Mouse (Mus musculus): Measurements from ENCODE around the gene Mybpc2. TPM values are rescaled to one million over a fixed set of nuclear protein-coding genes. Genes with fewer than 3 reads are reported as not detected.
A peak's percentile ranks its signal among the peaks of the same experiment; 100 is the strongest.

Mybpc2 gene
- total and polyA plus RNA-seq, 3 experiments: 2.0 to 8.3 (median 5.0) TPM

- peaks cover 10% of the 10 kb centered on the region for H3K9me3 ChIP-seq (replicated peaks; ENCODE audit: low read length)
- H3K27ac ChIP-seq (ENCODE audit: insufficient read depth, low read depth): no peak overlapping the region
- H3K4me3 ChIP-seq (replicated peaks in 1 of 3; ENCODE audit: low read depth in 2 of 3, low read length in 2 of 3, poor library complexity in 1 of 3): no peak overlapping the region
- H3K4me1 ChIP-seq (ENCODE audit: control insufficient read depth in 1 of 2, insufficient read depth in 2 of 2): peaks cover 4 to 8% of the 10 kb centered on the region in 2 experiments; a peak in 3 of 4 replicates
- no peak overlapping the region for H3K4me2 ChIP-seq (ENCODE audit: insufficient read depth, low read depth, poor library complexity, severe bottlenecking)
- DNase-seq (ENCODE audit: extremely low read depth): peak; percentile 81
- H3K36me3 ChIP-seq (replicated peaks in 1 of 2; ENCODE audit: control insufficient read depth in 1 of 2, insufficient read depth in 1 of 2, low read length in 1 of 2): peaks cover 34 to 62% of the 10 kb centered on the region in 2 experiments
- TF ChIP-seq TBP (conservative IDR thresholded peaks at IDR 0.05; ENCODE audit: low read depth, low read length): no peak
- 0 out of 2 replicates have a peak, but pooled peaks have one; percentile 31 for TF ChIP-seq SIN3A (IDR thresholded peaks at IDR 0.05; ENCODE audit: low read length)
- no peak for TF ChIP-seq E2F4 (IDR thresholded peaks at IDR 0.05; ENCODE audit: insufficient replicate concordance, low read depth, low read length)
- no peak for TF ChIP-seq ELF1 (IDR thresholded peaks at IDR 0.05; ENCODE audit: low read depth, low read length)
- TF ChIP-seq HCFC1 (IDR thresholded peaks at IDR 0.05; ENCODE audit: low read depth, low read length): 0 out of 2 replicates have a peak, but pooled peaks have one; percentile 12
- no peak for TF ChIP-seq MXI1 (IDR thresholded peaks at IDR 0.05; ENCODE audit: low read depth, low read length)
- TF ChIP-seq SMC3 (IDR thresholded peaks at IDR 0.05; ENCODE audit: low read depth, low read length): peak; percentile 89
- TF ChIP-seq JUND (conservative IDR thresholded peaks at IDR 0.05; ENCODE audit: low read depth, low read length): peak; percentile 43; the same call in 1 of the 2 replicates
- peak; percentile 46 for TF ChIP-seq RAD21 (IDR thresholded peaks at IDR 0.05; ENCODE audit: low read depth, low read length)
- 0 out of 2 replicates have a peak, but pooled peaks have one; percentile 34 for TF ChIP-seq MAZ (IDR thresholded peaks at IDR 0.05; ENCODE audit: low read depth, low read length)
- TF ChIP-seq CTCF (conservative IDR thresholded peaks at IDR 0.05 in 1 of 2, IDR thresholded peaks at IDR 0.05 in 1 of 2; ENCODE audit: low read depth in 2 of 2, low read length in 2 of 2): peak; percentile 60 to 80; a peak in 3 of 4 replicates
- peak; percentile 29; the same call in 1 of the 2 replicates for TF ChIP-seq NELFE (IDR thresholded peaks at IDR 0.05; ENCODE audit: low read depth, low read length)
- no peak overlapping the region for H3K9ac ChIP-seq (ENCODE audit: insufficient read depth, low read depth)
- H3K27me3 ChIP-seq (replicated peaks): no peaks in the 10 kb centered on the region
- dilution Hi-C loops (cut with MboI; ENCODE audit: extremely low pct_ligation_motif_present, extremely low pct_unique_long_range_greater_than_20kb, low sequenced_read_pairs): no loop called here
- in situ Hi-C loops (cut with MboI; ENCODE audit: low pct_ligation_motif_present, low pct_unique_long_range_greater_than_20kb, low sequenced_read_pairs): no loop called here
- H3K79me2 ChIP-seq (replicated peaks; ENCODE audit: control insufficient read depth, extremely low read depth, insufficient read depth, poor library complexity, severe bottlenecking): no peaks in the 10 kb centered on the region
These were observed 22.8 kb downstream of the Mybpc2 start for GRCm38 (mm10) chr7:44501563-44502115.

- in situ Hi-C loops (cut with MboI; ENCODE audit: low pct_ligation_motif_present, low pct_unique_long_range_greater_than_20kb, low sequenced_read_pairs) (no loop called here), dilution Hi-C loops (cut with MboI; ENCODE audit: extremely low pct_ligation_motif_present, extremely low pct_unique_long_range_greater_than_20kb, low sequenced_read_pairs) (no loop called here)
- Histone ChIP-seq H3K27me3 (replicated peaks) (no peaks in the 10 kb centered on the region), H3K36me3 (replicated peaks in 1 of 2; ENCODE audit: control insufficient read depth in 1 of 2, insufficient read depth in 1 of 2, low read length in 1 of 2) (peaks cover 21 to 46% of the 10 kb centered on the region in 2 experiments), H3K79me2 (replicated peaks; ENCODE audit: control insufficient read depth, extremely low read depth, insufficient read depth, poor library complexity, severe bottlenecking) (peaks cover 8% of the 10 kb centered on the region; the same call in 1 of the 2 replicates), H3K27ac (ENCODE audit: insufficient read depth, low read depth) (no peak overlapping the region), H3K9me3 (replicated peaks; ENCODE audit: low read length) (peaks cover 5% of the 10 kb centered on the region), H3K4me1 (ENCODE audit: control insufficient read depth in 1 of 2, insufficient read depth in 2 of 2) (peaks cover 4 to 14% of the 10 kb centered on the region in 2 experiments; a peak in 3 of 4 replicates), H3K9ac (ENCODE audit: insufficient read depth, low read depth) (no peak overlapping the region), H3K4me3 (replicated peaks in 1 of 3; ENCODE audit: low read depth in 2 of 3, low read length in 2 of 3, poor library complexity in 1 of 3) (no peak overlapping the region), H3K4me2 (ENCODE audit: insufficient read depth, low read depth, poor library complexity, severe bottlenecking) (no peak overlapping the region)
- no peak for DNase-seq (ENCODE audit: extremely low read depth)
- TF ChIP-seq POLR2A (IDR thresholded peaks at IDR 0.05; ENCODE audit: low read depth, low read length) (no peak), GABPA (IDR thresholded peaks at IDR 0.05; ENCODE audit: insufficient replicate concordance, low read depth, low read length) (no peak), EP300 (IDR thresholded peaks at IDR 0.05; ENCODE audit: low read length) (no peak), MAX (IDR thresholded peaks at IDR 0.05; ENCODE audit: low read length) (no peak), KAT2A (IDR thresholded peaks at IDR 0.05; ENCODE audit: insufficient replicate concordance, low read length) (no peak), MXI1 (IDR thresholded peaks at IDR 0.05; ENCODE audit: low read depth, low read length) (no peak), TCF12 (IDR thresholded peaks at IDR 0.05; ENCODE audit: low read depth, low read length) (no peak), CTCF (conservative IDR thresholded peaks at IDR 0.05 in 1 of 2, IDR thresholded peaks at IDR 0.05 in 1 of 2; ENCODE audit: low read depth in 2 of 2, low read length in 2 of 2) (no peak), MYC (IDR thresholded peaks at IDR 0.05; ENCODE audit: low read depth, low read length) (no peak), PAX5 (IDR thresholded peaks at IDR 0.05; ENCODE audit: low read length) (no peak)
These were observed 24.4 kb downstream of the Mybpc2 start for GRCm38 (mm10) chr7:44500046-44500445.
